Mouse (Mus musculus) MN1 (cell line): Measurements from ENCODE around the gene Actn1.

Experiments
- DNase-seq: peaks from one replicate; pipeline ENCODE4 v3.0.0-alpha.2; 2016; ENCODE audit warnings: low spot score

Actn1 gene

DNA sequence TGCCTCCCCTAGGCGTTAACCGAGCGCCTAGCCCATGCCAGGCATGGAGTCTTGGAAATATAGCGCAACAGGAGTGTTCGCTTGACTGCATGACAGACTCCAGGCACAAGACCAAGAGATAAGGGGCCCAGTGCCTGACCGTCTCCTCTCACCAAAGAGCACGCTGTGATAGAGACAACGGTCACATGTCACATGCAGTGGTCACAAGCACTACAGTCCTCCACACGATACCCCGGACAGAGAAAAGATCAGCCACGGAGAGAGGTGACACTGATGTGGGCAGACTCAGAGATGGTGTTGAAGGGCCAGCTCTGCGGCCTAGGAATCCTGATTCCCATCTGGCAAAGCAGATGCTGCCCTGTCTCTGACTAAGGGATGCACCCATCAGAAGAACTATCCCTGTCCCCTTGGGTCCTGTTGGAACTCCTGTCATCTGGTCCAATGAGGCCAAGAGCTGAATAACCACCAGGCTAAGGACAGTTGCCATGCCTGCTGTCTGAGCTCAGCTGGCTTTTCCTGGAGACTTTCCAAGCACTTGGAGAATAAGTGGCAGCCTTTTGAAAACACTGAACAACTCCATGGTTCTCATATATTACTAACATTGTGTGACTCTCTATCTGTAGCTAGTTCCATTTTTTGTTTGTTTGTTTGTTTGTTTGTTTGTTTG, 123.8 kb downstream of the Actn1 start:
- peak; percentile 63 for DNase-seq

GRCm38 (mm10) chr12:80135173-80135572, 125.0 kb downstream of the Actn1 start:
- DNase-seq = no peak

GRCm38 (mm10) chr12:80133011-80133545, 127.1 kb downstream of the Actn1 start:
- DNase-seq = no peak

DNA sequence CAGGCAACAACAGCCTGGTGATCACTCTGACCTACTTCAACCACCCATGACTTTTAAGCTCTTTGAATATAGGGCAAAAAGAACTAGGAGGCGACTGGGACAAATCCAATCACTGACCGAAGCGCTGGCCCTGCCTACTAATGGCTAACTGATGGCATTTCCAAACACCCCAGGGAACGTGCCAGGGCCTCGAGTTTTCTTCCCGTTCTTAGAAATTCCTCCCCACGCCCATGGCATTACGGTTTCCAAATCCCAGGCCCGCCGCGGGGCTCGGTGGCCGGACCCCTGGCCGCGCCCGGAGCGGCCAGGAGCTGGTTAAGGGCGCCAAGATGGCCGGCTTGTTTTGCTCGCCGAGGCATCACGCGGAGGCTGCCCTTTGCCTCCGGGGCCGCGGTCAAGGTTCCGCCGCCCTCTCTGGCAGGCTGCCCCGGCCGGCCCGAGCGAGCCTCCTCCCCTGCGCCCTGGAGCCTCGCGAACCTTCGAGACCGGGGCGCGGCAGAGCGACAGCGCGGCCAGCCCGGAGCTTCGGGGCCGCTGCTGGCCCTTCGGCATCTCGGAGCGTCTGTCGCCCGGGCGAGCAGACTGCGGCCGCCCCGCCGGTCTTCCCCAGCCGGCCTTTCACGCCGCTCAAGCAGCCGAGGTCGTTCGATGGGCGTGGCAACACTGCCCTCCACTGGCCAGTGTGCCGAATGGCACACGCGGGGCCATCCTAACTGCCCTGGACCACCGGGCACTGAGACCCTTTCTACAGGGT, 127.7 kb downstream of the Actn1 start:
- DNase-seq = peak; percentile 93

GRCm38 (mm10) chr12:80131359-80132249, 128.6 kb downstream of the Actn1 start:
- DNase-seq = no peak

- no peak for DNase-seq
Measured at GRCm38 (mm10) chr12:80130558-80131358, 129.4 kb downstream of the Actn1 start.

DNA sequence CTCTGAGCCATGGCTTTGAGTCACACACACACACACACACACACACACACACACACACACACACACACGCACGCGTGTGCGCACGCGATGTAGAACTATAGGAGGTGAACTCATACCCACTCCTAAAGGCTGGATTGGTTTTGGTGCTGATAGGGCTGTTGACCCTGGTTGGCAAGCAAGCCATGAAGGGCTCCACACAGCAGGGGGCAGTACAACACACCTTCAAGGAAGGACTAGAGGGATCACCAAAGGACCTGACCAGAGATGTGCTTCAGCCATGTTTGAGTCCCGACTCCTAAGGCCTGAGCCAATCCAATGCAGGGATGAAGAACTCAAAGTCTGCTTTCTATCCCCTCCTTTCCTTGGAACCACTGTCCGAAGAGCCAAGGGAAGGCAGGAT, 130.6 kb downstream of the Actn1 start:
- DNase-seq = no peak

GRCm38 (mm10) chr12:80127191-80127762, 132.9 kb downstream of the Actn1 start:
- DNase-seq = no peak

DNA sequence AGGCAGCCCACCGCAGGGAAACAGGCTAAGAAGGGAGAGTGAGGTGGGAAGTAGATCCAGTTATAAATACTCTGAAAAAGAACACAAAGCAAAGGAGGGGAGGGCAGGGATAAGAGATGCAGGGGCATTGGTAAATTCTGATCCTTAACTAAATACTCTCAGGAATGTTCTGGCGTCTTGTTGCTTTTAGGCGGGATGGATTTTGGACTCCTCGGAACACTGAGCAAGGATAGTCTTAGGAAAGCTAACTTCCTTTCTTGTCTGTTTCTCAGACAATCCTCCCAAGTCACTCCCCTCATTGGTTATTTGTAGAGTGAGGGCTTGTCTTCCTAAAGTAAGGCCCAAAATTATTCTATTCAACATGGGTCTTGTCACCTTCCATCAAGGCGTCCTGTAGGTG, 134.9 kb downstream of the Actn1 start:
- DNase-seq = no peak

DNA sequence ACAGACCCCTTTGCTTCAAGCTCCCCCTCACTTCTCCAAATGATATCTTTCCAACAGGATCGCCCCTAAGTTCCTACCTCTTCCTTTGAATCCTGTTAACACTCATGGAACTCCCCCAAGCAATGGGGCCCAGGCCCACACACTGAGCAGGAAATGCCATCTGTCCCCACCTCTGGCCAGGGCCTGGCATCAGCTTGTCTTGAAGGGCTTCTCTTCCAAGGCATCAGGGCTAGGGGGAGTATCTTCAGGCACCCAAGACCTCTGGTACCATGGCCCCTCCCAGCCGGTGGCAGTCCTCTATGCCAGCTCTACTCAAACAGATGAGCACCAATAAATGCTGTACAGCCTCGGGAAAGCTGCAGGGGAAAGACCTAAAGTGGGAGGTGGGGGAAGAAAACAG, 135.4 kb downstream of the Actn1 start:
- DNase-seq = no peak

GRCm38 (mm10) chr12:80124211-80124610, 136.0 kb downstream of the Actn1 start:
- no peak for DNase-seq

DNA sequence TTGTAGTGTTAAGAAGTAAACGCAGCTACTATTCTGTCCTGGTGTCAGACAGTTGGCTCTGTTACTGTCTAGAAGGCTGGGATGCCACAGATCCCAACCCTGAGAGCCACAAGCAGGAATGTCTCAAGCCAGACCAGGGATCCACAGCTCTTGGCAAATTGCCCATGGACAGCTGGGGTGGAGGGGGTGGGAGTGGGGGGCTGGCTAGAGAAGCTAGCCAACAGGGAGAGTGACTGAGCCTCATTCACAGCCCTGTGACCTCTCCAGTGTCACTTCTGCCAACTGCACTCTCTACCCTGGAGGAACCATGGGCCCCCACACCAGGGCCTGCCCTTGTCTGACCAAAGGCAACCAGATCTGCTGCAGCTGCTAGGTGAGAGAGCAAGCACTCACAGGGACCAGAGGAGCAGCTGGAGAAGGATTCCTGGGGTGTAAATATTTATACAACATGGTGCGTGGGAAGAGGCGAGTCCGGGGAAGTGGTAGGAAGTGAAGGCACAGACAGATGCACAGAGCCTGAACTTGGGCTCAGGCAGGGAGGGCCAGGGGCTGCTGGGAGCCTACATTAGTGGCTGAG, 136.9 kb downstream of the Actn1 start:
- peak; percentile 38 for DNase-seq

DNA sequence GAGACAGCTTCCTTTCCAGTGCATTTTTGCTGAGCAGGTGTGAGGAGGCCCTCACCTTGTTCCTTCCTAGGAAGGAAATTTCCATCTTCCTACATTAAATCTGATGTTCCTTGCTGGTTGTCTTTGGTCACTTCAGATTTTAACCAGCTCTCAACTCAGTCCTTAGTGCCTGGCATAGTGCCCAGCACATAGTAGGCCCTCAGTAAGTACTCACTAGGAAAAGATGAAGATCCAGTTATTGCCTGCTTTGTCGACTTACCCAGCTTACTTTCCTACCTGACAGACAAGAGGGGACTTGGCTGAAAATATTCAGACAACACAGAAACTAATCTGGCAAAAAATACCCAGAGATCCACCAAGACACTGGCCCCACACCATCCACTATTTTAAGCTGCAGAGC, 138.7 kb downstream of the Actn1 start:
- no peak for DNase-seq

GRCm38 (mm10) chr12:80118588-80118987, 141.6 kb downstream of the Actn1 start:
- no peak for DNase-seq
